Mouse (Mus musculus) heart, embryonic 14.5 days (tissue): ENCODE measurements at regions not wholly inside any gene's neighbourhood (a gene's known extent, or its start where the extent isn't known, plus 50 kb on each side); places are given as distances from the start of the nearest gene placed in this dataset.

Source experiments
- ATAC-seq: fragments of 200-750 bp; cut with Nextera tagmentation; 2 replicates; pipeline ENCODE4 v1.8.0; 2017; ENCODE audit warnings: low read depth, moderate TSS enrichment; ENCODE audit not compliant: insufficient number of reproducible peaks, insufficient read depth, low FRiP score
- H3K27ac ChIP-seq, 2 experiments: fragments of 200-500 bp in 1 of 2; fragments of 300-500 bp in 1 of 2; sonication (generic) in 1 of 2; replicated peaks in 1 of 2; 2 replicates each; pipeline ENCODE4 v1.5.1; 2012 to 2014; ENCODE audit warnings: low read depth in 2 of 2, low read length in 2 of 2, control low read depth in 1 of 2, mild to moderate bottlenecking in 1 of 2, mixed read lengths in 1 of 2; ENCODE audit not compliant: control insufficient read depth in 1 of 2, insufficient read depth in 1 of 2
- H3K27me3 ChIP-seq: fragments of 300-500 bp; sonication (generic); 2 replicates; pipeline ENCODE4 v1.6.1; 2014; ENCODE audit warnings: mild to moderate bottlenecking, low read length, control low read depth; ENCODE audit not compliant: control insufficient read depth, insufficient read depth
- H3K36me3 ChIP-seq: fragments of 300-500 bp; sonication (generic); 2 replicates; pipeline ENCODE4 v1.6.1; 2014; ENCODE audit warnings: mild to moderate bottlenecking, control low read depth, low read length, mixed read lengths; ENCODE audit not compliant: control insufficient read depth, insufficient read depth
- H3K4me1 ChIP-seq, 2 experiments: fragments of 200-500 bp in 1 of 2; fragments of 300-500 bp in 1 of 2; sonication (generic) in 1 of 2; 2 replicates each; pipeline ENCODE4 v1.6.1; 2012 to 2014; ENCODE audit warnings: low read length in 2 of 2, control low read depth in 1 of 2, mixed read lengths in 1 of 2; ENCODE audit not compliant: control insufficient read depth in 2 of 2, insufficient read depth in 2 of 2
- H3K4me2 ChIP-seq: fragments of 300-500 bp; sonication (generic); 2 replicates; pipeline ENCODE4 v1.6.1; 2014; ENCODE audit warnings: mild to moderate bottlenecking, low read length
- H3K4me3 ChIP-seq, 2 experiments: fragments of 200-500 bp in 1 of 2; fragments of 300-500 bp in 1 of 2; sonication (generic) in 1 of 2; 2 replicates each; pipeline ENCODE4 v1.5.1; 2012 to 2014; ENCODE audit warnings: low read length in 2 of 2, mild to moderate bottlenecking in 2 of 2, control low read depth in 1 of 2, low read depth in 1 of 2, moderate library complexity in 1 of 2; ENCODE audit not compliant: control insufficient read depth in 1 of 2, insufficient read depth in 1 of 2
- H3K9ac ChIP-seq: fragments of 300-500 bp; sonication (generic); 2 replicates; pipeline ENCODE4 v1.6.1; 2014; ENCODE audit warnings: mild to moderate bottlenecking, low read length
- H3K9me3 ChIP-seq: fragments of 300-500 bp; sonication (generic); 2 replicates; pipeline ENCODE4 v1.6.1; 2016; ENCODE audit warnings: low read length, control low read depth; ENCODE audit not compliant: control insufficient read depth
- WGBS: fragments of 180-500 bp; shearing (Covaris S2); extraction: QIAGEN DNeasy Blood & Tissue Kit; methylation state at CpG from one replicate; pipeline ENCODE4 v1.1.7; 2014; 5-methylcytosine and 5-hydroxymethylcytosine counted together

- Histone ChIP-seq H3K9ac (no peak overlapping the region), H3K9me3 (no peaks in the 10 kb centered on the region), H3K27me3 (no peaks in the 10 kb centered on the region), H3K27ac (no peak overlapping the region), H3K4me2 (no peak overlapping the region), H3K4me3 (no peak overlapping the region), H3K36me3 (no peaks in the 10 kb centered on the region), H3K4me1 (no peaks in the 10 kb centered on the region)
- 81% methylated on average over 7 of the region's 7 CpGs for WGBS
- ATAC-seq: no peak
These were observed 88.7 kb upstream of the Atp11c start for GRCm38 (mm10) chrX:60681036-60681706.

GRCm38 (mm10) chrX:60644726-60645318 lies 52.3 kb upstream of the Atp11c start:
- H3K4me3 ChIP-seq: no peak overlapping the region
- ATAC-seq: no peak
- H3K9me3 ChIP-seq: no peaks in the 10 kb centered on the region
- no peak overlapping the region for H3K4me2 ChIP-seq
- H3K4me1 ChIP-seq: no peaks in the 10 kb centered on the region
- no peak overlapping the region for H3K9ac ChIP-seq
- 66% methylated on average over 10 of the region's 10 CpGs for WGBS
- H3K27ac ChIP-seq: no peak overlapping the region
- H3K27me3 ChIP-seq: no peaks in the 10 kb centered on the region
- H3K36me3 ChIP-seq: no peaks in the 10 kb centered on the region
